Mouse (Mus musculus) midbrain, embryonic 16.5 days (tissue): ENCODE measurements around the gene Ntn3. TPM values are rescaled to one million over a fixed set of nuclear protein-coding genes. Genes with fewer than 3 reads are reported as not detected.

Source experiments
- ATAC-seq: fragments of 200-750 bp; cut with Nextera tagmentation; 2 replicates; pipeline ENCODE4 v1.8.0; 2017; ENCODE audit warnings: moderate TSS enrichment
- H3K27ac ChIP-seq: fragments of 300-500 bp; sonication (generic); 2 replicates; pipeline ENCODE4 v1.5.1; 2014; ENCODE audit warnings: mild to moderate bottlenecking, low read length, mixed read lengths
- H3K27me3 ChIP-seq: fragments of 300-500 bp; sonication (generic); 2 replicates; pipeline ENCODE4 v1.6.1; 2014; ENCODE audit warnings: low read depth, low read length, mixed read lengths; ENCODE audit not compliant: control insufficient read depth, insufficient read depth
- H3K36me3 ChIP-seq: fragments of 300-500 bp; sonication (generic); 2 replicates; pipeline ENCODE4 v1.6.1; 2014; ENCODE audit warnings: mild to moderate bottlenecking, low read length, moderate library complexity, mixed read lengths; ENCODE audit not compliant: control insufficient read depth, insufficient read depth
- H3K4me1 ChIP-seq: fragments of 300-500 bp; sonication (generic); 2 replicates; pipeline ENCODE4 v1.6.1; 2014; ENCODE audit warnings: mild to moderate bottlenecking, low read length, mixed read lengths; ENCODE audit not compliant: control insufficient read depth, insufficient read depth
- H3K4me2 ChIP-seq: fragments of 300-500 bp; sonication (generic); 2 replicates; pipeline ENCODE4 v1.6.1; 2014; ENCODE audit warnings: mild to moderate bottlenecking, low read length, mixed read lengths
- H3K4me3 ChIP-seq: fragments of 300-500 bp; sonication (generic); 2 replicates; pipeline ENCODE4 v1.5.1; 2014; ENCODE audit warnings: low read depth, mild to moderate bottlenecking, low read length, moderate library complexity, mixed read lengths
- H3K9ac ChIP-seq: fragments of 300-500 bp; sonication (generic); 2 replicates; pipeline ENCODE4 v1.6.1; 2014; ENCODE audit warnings: low read depth, low read length, mixed read lengths
- H3K9me3 ChIP-seq: fragments of 300-500 bp; sonication (generic); replicated peaks from 2 replicates; pipeline ENCODE4 v1.6.1; 2014; ENCODE audit warnings: mild to moderate bottlenecking, low read length, mixed read lengths; ENCODE audit not compliant: control insufficient read depth, poor library complexity, severe bottlenecking
- WGBS: fragments of 180-500 bp; shearing (Covaris S2); extraction: QIAGEN DNeasy Blood & Tissue Kit; methylation state at CpG from one replicate; pipeline ENCODE4 v1.1.7; 2014; 5-methylcytosine and 5-hydroxymethylcytosine counted together
- microRNA-seq: library from miRNA; unstranded; fragments of <30 nt; microRNA quantifications from one replicate; pipeline ENCODE4, GENCODE M21; 2017
- polyA plus RNA-seq: library from polyadenylated mRNA; unstranded; fragments of >200 nt; fragmentation: Nextera tagmentation; extraction: Ambion mirVana; gene quantifications from 2 replicates; pipeline ENCODE4 v1.2.1, GENCODE M21; 2015

Gene Ntn3
- polyA plus RNA-seq, 1 experiment from 2014 or later, result 4.4 TPM

- no peaks in the 10 kb centered on the region for H3K9me3 ChIP-seq
- 78% methylated on average over 3 of the region's 3 CpGs for WGBS
- H3K4me1 ChIP-seq, result peaks cover 3% of the 10 kb centered on the region; the same call in 1 of the 2 replicates
These were observed 54.9 kb downstream of the Ntn3 start for GRCm38 (mm10) chr17:24154463-24154862.

More at GRCm38 (mm10) chr17:24154463-24154862, 54.9 kb downstream of the Ntn3 start:
- H3K4me2 ChIP-seq, result no peak overlapping the region
- H3K27ac ChIP-seq, result no peak overlapping the region
- no peaks in the 10 kb centered on the region for H3K27me3 ChIP-seq
- H3K36me3 ChIP-seq, result peaks cover 10% of the 10 kb centered on the region; the same call in 1 of the 2 replicates
- ATAC-seq, result no peak
- no peak overlapping the region for H3K4me3 ChIP-seq
- no peak overlapping the region for H3K9ac ChIP-seq

Small RNA genes within 50 kb of the gene (microRNA-seq; reads per million reads assigned to microRNA genes)
- gene Mir5134 (0.69 reads per million), gene Mir6965 (0.86 reads per million)

Other genes starting within 250 kb of the Ntn3 start
- 0.24 TPM in 1 of 2 replicates, not detected in the other for gene Prss30, start 229.0 kb downstream of the Ntn3 start, polyA plus RNA-seq
- not detected in 2 replicates for gene Prss22, start 211.4 kb downstream of the Ntn3 start, polyA plus RNA-seq
- 0.19 and 0.27 TPM in 2 replicates for gene Prss27, start 171.4 kb downstream of the Ntn3 start, polyA plus RNA-seq
- 72.7 and 75.2 TPM in 2 replicates for gene Kctd5, start 136.0 kb downstream of the Ntn3 start, polyA plus RNA-seq
- gene Pdpk1, start 58.6 kb downstream of the Ntn3 start, polyA plus RNA-seq, result 69.2 and 78.5 TPM in 2 replicates
- gene Amdhd2, start 45.8 kb downstream of the Ntn3 start, polyA plus RNA-seq, result 31.1 and 31.6 TPM in 2 replicates
- gene Atp6v0c, start 39.8 kb downstream of the Ntn3 start, polyA plus RNA-seq, result 1,371 and 1,629 TPM in 2 replicates
- 30.6 and 30.8 TPM in 2 replicates for gene Tbc1d24, start 4.0 kb downstream of the Ntn3 start, polyA plus RNA-seq
- gene Tedc2, start 11.3 kb upstream of the Ntn3 start, polyA plus RNA-seq, result 9.2 and 9.5 TPM in 2 replicates
- gene Ccnf, start 42.0 kb upstream of the Ntn3 start, polyA plus RNA-seq, result 12.7 and 12.9 TPM in 2 replicates
- gene Abca17, start 141.5 kb upstream of the Ntn3 start, polyA plus RNA-seq, result 0.55 and 0.83 TPM in 2 replicates
- gene Abca3, start 142.4 kb upstream of the Ntn3 start, polyA plus RNA-seq, result 35.0 and 37.6 TPM in 2 replicates
- gene Rnps1, start 205.0 kb upstream of the Ntn3 start, polyA plus RNA-seq, result 357 and 365 TPM in 2 replicates
- gene Eci1, start 217.1 kb upstream of the Ntn3 start, polyA plus RNA-seq, result 34.2 and 34.4 TPM in 2 replicates
- 7.9 and 9.9 TPM in 2 replicates for gene Dnase1l2, start 233.6 kb upstream of the Ntn3 start, polyA plus RNA-seq